Mouse (Mus musculus) forebrain, embryonic 11.5 days (tissue): ENCODE data around the gene Scamp3. TPM values are rescaled to one million over a fixed set of nuclear protein-coding genes. Genes with fewer than 3 reads are reported as not detected.
A peak's percentile ranks its signal among the peaks of the same experiment; 100 is the strongest.

Experiments used
- ATAC-seq: fragments of 200-750 bp; cut with Nextera tagmentation; replicated peaks from 2 replicates; pipeline ENCODE4 v1.8.0; 2017; ENCODE audit warnings: moderate TSS enrichment; ENCODE audit not compliant: low FRiP score
- DNase-seq: peaks from one replicate; pipeline ENCODE4 v3.0.0-alpha.2; 2017; ENCODE audit warnings: low spot score
- H3K27ac ChIP-seq: fragments of 300-500 bp; sonication (generic); 2 replicates; pipeline ENCODE4 v1.5.1; 2014; ENCODE audit warnings: low read depth, low read length
- H3K27me3 ChIP-seq: fragments of 300-500 bp; sonication (generic); 2 replicates; pipeline ENCODE4 v1.6.1; 2014; ENCODE audit warnings: mild to moderate bottlenecking, low read length, mixed read lengths; ENCODE audit not compliant: control insufficient read depth, insufficient read depth
- H3K36me3 ChIP-seq: fragments of 300-500 bp; sonication (generic); 2 replicates; pipeline ENCODE4 v1.6.1; 2014; ENCODE audit warnings: mild to moderate bottlenecking, low read length, moderate library complexity, mixed read lengths; ENCODE audit not compliant: control insufficient read depth, insufficient read depth
- H3K4me1 ChIP-seq: fragments of 300-500 bp; sonication (generic); replicated peaks from 2 replicates; pipeline ENCODE4 v1.6.1; 2014; ENCODE audit warnings: low read length, mixed read lengths; ENCODE audit not compliant: control insufficient read depth, insufficient read depth
- H3K4me2 ChIP-seq: fragments of 300-500 bp; sonication (generic); 2 replicates; pipeline ENCODE4 v1.6.1; 2014; ENCODE audit warnings: low read depth, mild to moderate bottlenecking, low read length, moderate library complexity, mixed read lengths; ENCODE audit not compliant: severe bottlenecking
- H3K4me3 ChIP-seq: fragments of 300-500 bp; sonication (generic); 2 replicates; pipeline ENCODE4 v1.5.1; 2014; ENCODE audit warnings: low read depth, low read length
- H3K9ac ChIP-seq: fragments of 300-500 bp; sonication (generic); 2 replicates; pipeline ENCODE4 v1.6.1; 2014; ENCODE audit warnings: low read length
- H3K9me3 ChIP-seq: fragments of 300-500 bp; sonication (generic); 2 replicates; pipeline ENCODE4 v1.6.1; 2016; ENCODE audit warnings: low read length, mixed read lengths; ENCODE audit not compliant: control insufficient read depth
- WGBS: fragments of 180-500 bp; shearing (Covaris S2); extraction: QIAGEN DNeasy Blood & Tissue Kit; methylation state at CpG from one replicate; pipeline ENCODE4 v1.1.7; 2014; 5-methylcytosine and 5-hydroxymethylcytosine counted together
- microRNA counts: library from miRNA; unstranded; fragments of <30 nt; microRNA quantifications from one replicate; lab custom pipeline; 2015
- microRNA-seq: library from miRNA; unstranded; fragments of <30 nt; microRNA quantifications from one replicate; pipeline ENCODE4, GENCODE M21; 2016; ENCODE audit not compliant: insufficient number of aligned reads
- polyA plus RNA-seq: library from polyadenylated mRNA; unstranded; fragments of >200 nt; fragmentation: Nextera tagmentation; extraction: Ambion mirVana; gene quantifications from 2 replicates; pipeline ENCODE4 v1.2.1, GENCODE M21; 2014

The Scamp3 gene
- polyA plus RNA-seq, 1 experiment from 2014 or later, result 92.5 TPM

DNA sequence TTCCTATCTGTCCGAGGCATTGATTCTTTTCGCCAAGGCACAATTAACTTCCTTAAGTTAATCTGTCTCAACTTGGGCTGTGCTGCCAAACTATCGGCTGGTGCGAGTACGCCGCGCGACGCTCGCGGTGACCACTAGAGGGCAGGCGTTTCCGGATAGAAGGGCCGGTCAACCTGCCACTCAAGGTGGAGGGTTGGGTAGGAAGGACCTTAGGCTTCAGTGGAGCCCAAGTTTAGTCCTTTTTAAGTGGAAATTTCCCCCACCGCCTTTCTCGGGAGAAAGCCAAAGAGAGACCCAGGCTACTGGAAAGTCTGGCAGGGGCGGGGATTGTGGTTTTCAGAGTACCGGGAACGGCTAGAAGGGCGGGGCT is 50.9 kb downstream of the Scamp3 start:
- under 1% methylated on average over 20 of the region's 20 CpGs for WGBS
- Histone ChIP-seq H3K9me3 (no peaks in the 10 kb centered on the region), H3K4me1 (peaks cover 25% of the 10 kb centered on the region), H3K27ac (peak overlapping the region; percentile 98), H3K9ac (peak overlapping the region; percentile 67), H3K27me3 (no peaks in the 10 kb centered on the region), H3K4me3 (peak overlapping the region; percentile 97), H3K36me3 (no peaks in the 10 kb centered on the region; the same call in 1 of the 2 replicates), H3K4me2 (peak overlapping the region; percentile 95)
- DNase-seq, result peak; percentile 95
- peak; percentile 10; the same call in 1 of the 2 replicates for ATAC-seq

DNA sequence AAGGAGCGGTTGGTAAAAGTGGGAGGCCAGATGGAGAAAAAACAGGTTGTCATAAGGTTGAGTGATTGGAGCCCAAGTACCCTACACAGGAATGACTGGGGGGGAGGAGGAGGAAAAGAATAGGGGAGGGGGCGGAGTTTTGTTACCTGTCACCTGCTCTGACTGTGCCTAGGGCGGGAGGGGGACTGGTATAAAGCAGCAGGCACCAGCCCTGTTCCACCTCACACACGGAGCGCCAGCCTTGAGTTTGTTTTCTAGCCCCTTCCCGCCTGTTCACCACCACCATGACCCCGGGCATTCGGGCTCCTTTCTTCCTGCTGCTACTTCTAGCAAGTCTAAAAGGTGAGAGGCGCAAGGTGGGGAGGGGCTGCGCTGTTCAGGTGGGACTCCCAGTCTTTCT is 51.6 kb downstream of the Scamp3 start, which contains the start of gene Muc1:
Gene Muc1, plus strand, starts transcription at position 222 of the 400 bp plus-strand sequence.
- H3K9me3 ChIP-seq, result no peaks in the 10 kb centered on the region
- H3K27ac ChIP-seq, result peak within 1 kb of the TSS; percentile 98
- H3K4me3 ChIP-seq, result peak within 1 kb of the TSS; percentile 97
- ATAC-seq (no peak), DNase-seq (no peak)
- no peaks in the 10 kb centered on the region for H3K27me3 ChIP-seq
- H3K36me3 ChIP-seq, result no peaks in the 10 kb centered on the region; the same call in 1 of the 2 replicates
- WGBS, result 26% methylated on average over 10 of the region's 10 CpGs
- peaks cover 20% of the 10 kb centered on the region for H3K4me1 ChIP-seq
- H3K4me2 ChIP-seq, result peak within 1 kb of the TSS; percentile 95
- H3K9ac ChIP-seq, result peak within 1 kb of the TSS; percentile 67

DNA sequence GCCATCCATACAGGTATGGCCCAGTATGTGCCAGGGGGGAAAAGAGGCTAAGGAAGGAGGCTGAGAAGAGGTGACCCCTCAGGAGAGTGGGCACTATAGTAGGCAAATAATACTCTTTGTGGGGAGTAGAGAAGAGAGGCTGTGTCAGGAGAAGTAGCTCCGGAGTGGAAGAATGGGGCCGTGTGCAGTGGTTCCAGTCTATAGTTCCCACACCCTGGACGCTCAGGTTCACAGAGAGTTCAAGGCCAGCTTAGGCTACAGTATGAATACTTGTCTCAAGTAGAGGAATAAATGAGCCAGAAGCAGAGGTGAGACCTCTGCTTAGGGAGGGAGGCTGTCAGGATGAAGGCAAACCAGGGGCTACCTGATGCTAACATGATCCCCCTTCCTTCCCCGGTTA is 52.0 kb downstream of the Scamp3 start:
- H3K4me3 ChIP-seq, result no peak overlapping the region
- ATAC-seq (no peak), DNase-seq (no peak)
- no peaks in the 10 kb centered on the region for H3K27me3 ChIP-seq
- no peak overlapping the region for H3K4me2 ChIP-seq
- H3K36me3 ChIP-seq, result no peaks in the 10 kb centered on the region; the same call in 1 of the 2 replicates
- H3K9me3 ChIP-seq, result no peaks in the 10 kb centered on the region
- H3K9ac ChIP-seq, result no peak overlapping the region
- WGBS, result 45% methylated on average over 4 of the region's 4 CpGs
- H3K4me1 ChIP-seq, result peaks cover 16% of the 10 kb centered on the region
- no peak overlapping the region for H3K27ac ChIP-seq

DNA sequence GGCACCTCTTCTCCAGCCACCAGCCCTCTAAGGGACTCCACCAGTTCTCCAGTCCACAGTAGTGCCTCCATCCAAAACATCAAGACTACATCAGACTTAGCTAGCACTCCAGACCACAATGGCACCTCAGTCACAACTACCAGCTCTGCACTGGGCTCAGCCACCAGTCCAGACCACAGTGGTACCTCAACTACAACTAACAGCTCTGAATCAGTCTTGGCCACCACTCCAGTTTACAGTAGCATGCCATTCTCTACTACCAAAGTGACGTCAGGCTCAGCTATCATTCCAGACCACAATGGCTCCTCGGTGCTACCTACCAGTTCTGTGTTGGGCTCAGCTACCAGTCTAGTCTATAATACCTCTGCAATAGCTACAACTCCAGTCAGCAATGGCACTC is 53.3 kb downstream of the Scamp3 start:
- DNase-seq, result no peak
- Histone ChIP-seq H3K9me3 (no peaks in the 10 kb centered on the region), H3K27me3 (no peaks in the 10 kb centered on the region), H3K4me1 (peaks cover 6% of the 10 kb centered on the region; the same call in 1 of the 2 replicates), H3K36me3 (no peaks in the 10 kb centered on the region; the same call in 1 of the 2 replicates), H3K9ac (no peak overlapping the region), H3K4me2 (no peak overlapping the region), H3K27ac (no peak overlapping the region), H3K4me3 (no peak overlapping the region)
- WGBS, result 96% methylated on average over 2 of the region's 2 CpGs
- no peak for ATAC-seq

DNA sequence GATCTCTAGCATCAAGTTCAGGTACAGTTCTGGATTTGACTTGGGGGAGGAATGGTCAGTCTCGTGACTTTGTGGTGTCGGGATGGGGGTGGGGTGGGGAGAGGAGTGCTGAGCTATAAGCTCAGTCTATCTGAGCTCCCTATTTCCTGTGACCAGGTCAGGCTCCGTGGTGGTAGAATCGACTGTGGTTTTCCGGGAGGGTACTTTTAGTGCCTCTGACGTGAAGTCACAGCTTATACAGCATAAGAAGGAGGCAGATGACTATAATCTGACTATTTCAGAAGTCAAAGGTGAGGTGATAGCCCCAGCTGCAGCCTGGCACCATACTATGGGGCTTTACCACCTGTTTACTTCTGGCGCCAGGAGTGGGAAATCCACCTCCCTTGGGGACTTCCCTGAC is 54.1 kb downstream of the Scamp3 start:
- 75% methylated on average over 7 of the region's 7 CpGs for WGBS
- H3K9me3 ChIP-seq, result no peaks in the 10 kb centered on the region
- H3K27me3 ChIP-seq, result no peaks in the 10 kb centered on the region
- ATAC-seq, result no peak
- H3K9ac ChIP-seq, result no peak overlapping the region
- H3K4me1 ChIP-seq, result peaks cover 6% of the 10 kb centered on the region; the same call in 1 of the 2 replicates
- H3K4me3 ChIP-seq, result no peak overlapping the region
- H3K4me2 ChIP-seq, result no peak overlapping the region
- no peak for DNase-seq
- H3K36me3 ChIP-seq, result peaks cover 2% of the 10 kb centered on the region; the same call in 1 of the 2 replicates
- H3K27ac ChIP-seq, result no peak overlapping the region

DNA sequence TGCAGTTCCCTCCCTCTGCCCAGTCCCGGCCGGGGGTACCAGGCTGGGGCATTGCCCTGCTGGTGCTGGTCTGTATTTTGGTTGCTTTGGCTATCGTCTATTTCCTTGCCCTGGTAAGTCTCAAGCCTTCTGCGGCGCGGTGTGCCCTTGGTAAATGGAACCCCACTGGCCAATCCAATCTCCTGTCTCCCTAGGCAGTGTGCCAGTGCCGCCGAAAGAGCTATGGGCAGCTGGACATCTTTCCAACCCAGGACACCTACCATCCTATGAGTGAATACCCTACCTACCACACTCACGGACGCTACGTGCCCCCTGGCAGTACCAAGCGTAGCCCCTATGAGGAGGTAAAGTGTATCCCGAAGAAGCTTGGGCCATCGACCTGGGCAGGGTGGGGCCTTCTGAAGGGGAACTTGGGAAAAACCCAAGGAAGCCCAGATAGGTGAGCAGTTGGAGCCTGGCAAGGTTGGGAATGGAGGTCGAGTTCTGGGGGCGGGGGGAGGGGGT is 54.6 kb downstream of the Scamp3 start:
- no peaks in the 10 kb centered on the region for H3K27me3 ChIP-seq
- peaks cover 2% of the 10 kb centered on the region; the same call in 1 of the 2 replicates for H3K36me3 ChIP-seq
- H3K9me3 ChIP-seq, result no peaks in the 10 kb centered on the region
- no peak for ATAC-seq
- no peak overlapping the region for H3K4me3 ChIP-seq
- peaks cover 6% of the 10 kb centered on the region; the same call in 1 of the 2 replicates for H3K4me1 ChIP-seq
- no peak for DNase-seq
- H3K27ac ChIP-seq, result no peak overlapping the region
- no peak overlapping the region for H3K9ac ChIP-seq
- 78% methylated on average over 16 of the region's 16 CpGs for WGBS
- H3K4me2 ChIP-seq, result no peak overlapping the region

MicroRNA genes within 50 kb of the gene (microRNA counts, 519-probe panel; counts per million panel counts)
- microRNA mmu-miR-92b (lab: Ali Mortazavi, UCI), result 5,667 counts per million, percentile 74 among the panel's probes with 10 or more counts

Small RNAs within 50 kb of the gene (microRNA-seq; reads per million reads assigned to microRNA genes)
- 19,871 reads per million, percentile 98 among the genes with 10 or more reads in this experiment for gene Mir92b

Other genes starting within 250 kb of the Scamp3 start
- 17.4 and 20.7 TPM in 2 replicates for gene Ash1l, start 226.9 kb upstream of the Scamp3 start, polyA plus RNA-seq
- gene Dap3, start 226.3 kb upstream of the Scamp3 start, polyA plus RNA-seq, result 134 and 146 TPM in 2 replicates
- gene Rusc1, start 84.2 kb upstream of the Scamp3 start, polyA plus RNA-seq, result 23.9 and 24.5 TPM in 2 replicates
- gene Gm43738, start 76.4 kb upstream of the Scamp3 start, polyA plus RNA-seq, result not detected in 2 replicates
- 332 and 356 TPM in 2 replicates for gene Fdps, start 75.5 kb upstream of the Scamp3 start, polyA plus RNA-seq
- gene Pklr, start 41.3 kb upstream of the Scamp3 start, polyA plus RNA-seq, result 2.1 and 2.8 TPM in 2 replicates
- 6.3 and 6.7 TPM in 2 replicates for gene Hcn3, start 17.3 kb upstream of the Scamp3 start, polyA plus RNA-seq
- gene Clk2, start 12.7 kb upstream of the Scamp3 start, polyA plus RNA-seq, result 34.7 and 40.8 TPM in 2 replicates
- gene Fam189b, start 5.7 kb downstream of the Scamp3 start, polyA plus RNA-seq, result 26.3 and 27.8 TPM in 2 replicates
- 32.4 and 37.7 TPM in 2 replicates for gene Gba, start 25.5 kb downstream of the Scamp3 start, polyA plus RNA-seq
- 63.3 and 69.9 TPM in 2 replicates for gene Thbs3, start 37.7 kb downstream of the Scamp3 start, polyA plus RNA-seq
- gene Mtx1, start 49.6 kb downstream of the Scamp3 start, polyA plus RNA-seq, result 194 and 213 TPM in 2 replicates
- 2.0 and 3.4 TPM in 2 replicates for gene Muc1, start 51.6 kb downstream of the Scamp3 start, polyA plus RNA-seq
- gene Krtcap2, start 68.5 kb downstream of the Scamp3 start, polyA plus RNA-seq, result 237 and 252 TPM in 2 replicates
- gene Trim46, start 68.8 kb downstream of the Scamp3 start, polyA plus RNA-seq, result 11.9 and 13.5 TPM in 2 replicates
- 79.0 and 83.9 TPM in 2 replicates for gene Dpm3, start 81.9 kb downstream of the Scamp3 start, polyA plus RNA-seq
- 28.4 and 31.8 TPM in 2 replicates for gene Slc50a1, start 93.1 kb downstream of the Scamp3 start, polyA plus RNA-seq
- 10.8 and 11.4 TPM in 2 replicates for gene Efna1, start 103.7 kb downstream of the Scamp3 start, polyA plus RNA-seq
- gene Efna3, start 145.5 kb downstream of the Scamp3 start, polyA plus RNA-seq, result 6.6 and 7.7 TPM in 2 replicates
- 17.1 and 20.7 TPM in 2 replicates for gene Efna4, start 160.6 kb downstream of the Scamp3 start, polyA plus RNA-seq
- 27.9 and 28.4 TPM in 2 replicates for gene Adam15, start 172.5 kb downstream of the Scamp3 start, polyA plus RNA-seq
- 0.13 TPM in 1 of 2 replicates, not detected in the other for gene Dcst2, start 184.5 kb downstream of the Scamp3 start, polyA plus RNA-seq
- gene Dcst1, start 187.8 kb downstream of the Scamp3 start, polyA plus RNA-seq, result 0.08 and 0.15 TPM in 2 replicates
- 1.3 and 1.4 TPM in 2 replicates for gene Zbtb7b, start 217.3 kb downstream of the Scamp3 start, polyA plus RNA-seq
- gene Lenep, start 225.3 kb downstream of the Scamp3 start, polyA plus RNA-seq, result 0.91 and 1.9 TPM in 2 replicates
- gene Flad1, start 234.4 kb downstream of the Scamp3 start, polyA plus RNA-seq, result 28.5 and 31.9 TPM in 2 replicates
- gene Cks1b, start 240.9 kb downstream of the Scamp3 start, polyA plus RNA-seq, result 491 and 495 TPM in 2 replicates
- 30.9 and 31.6 TPM in 2 replicates for gene Shc1, start 241.0 kb downstream of the Scamp3 start, polyA plus RNA-seq